Mouse (Mus musculus): ENCODE measurements around the gene Gm9789.
"Not testable (repeated sequence)": the region's sequence is repeated elsewhere in the genome, so short reads cannot be mapped to it uniquely, and the experiment has no call there.

The Gm9789 gene

DNA sequence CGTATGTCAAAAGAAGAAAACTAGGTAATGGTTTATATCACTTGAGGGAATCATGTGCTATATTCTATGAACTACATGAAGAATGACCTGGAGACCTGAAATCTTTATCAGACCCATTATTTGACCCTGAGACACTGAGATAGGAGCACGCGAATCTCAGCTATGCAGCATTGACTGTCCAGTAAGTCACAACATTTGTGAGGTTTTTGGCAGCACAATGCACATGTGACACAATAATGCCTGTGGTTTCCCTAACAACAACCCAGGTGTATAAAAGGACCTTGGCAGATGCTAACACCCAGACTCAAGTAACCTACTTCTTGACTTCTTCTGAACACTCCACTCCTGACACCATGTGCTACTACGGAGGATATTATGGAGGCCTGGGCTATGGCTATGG lies at the start of gene Gm9789:
Gene Gm9789, plus strand, starts transcription at position 301 of the 400 bp plus-strand sequence.
- no peak for DNase-seq

GRCm38 (mm10) chr16:89140551-89140950 lies 17.2 kb upstream of the Gm9789 start, which contains the start of gene Gm6358:
Gene Gm6358, plus strand, starts transcription at chr16:89140851.
- DNase-seq, result no peak

GRCm38 (mm10) chr16:89150786-89151185 lies 7.0 kb upstream of the Gm9789 start, which contains the start of gene Gm10061:
Gene Gm10061, plus strand, starts transcription at chr16:89151086.
- DNase-seq, result no peak

GRCm38 (mm10) chr16:89169190-89169589 lies 11.4 kb downstream of the Gm9789 start, which contains the start of gene Gm7735:
Gene Gm7735, plus strand, starts transcription at chr16:89169490.
- not testable (repeated sequence) for DNase-seq

- no peak for DNase-seq
Observed at GRCm38 (mm10) chr16:89174435-89174834, 16.7 kb downstream of the Gm9789 start, which contains the start of gene 1110057P08Rik. Gene 1110057P08Rik, plus strand, starts transcription at chr16:89174735.

- no peak for DNase-seq
Observed at GRCm38 (mm10) chr16:89188621-89189020, 30.9 kb downstream of the Gm9789 start.

GRCm38 (mm10) chr16:89205561-89205960 lies 47.8 kb downstream of the Gm9789 start, which contains the start of gene Krtap20-2:
Gene Krtap20-2, plus strand, starts transcription at chr16:89205861.
- no peak for DNase-seq
